Mouse (Mus musculus): Measurements from ENCODE around the gene Fmnl2. TPM values are rescaled to one million over a fixed set of nuclear protein-coding genes. Genes with fewer than 3 reads are reported as not detected.

Fmnl2 gene
- polyA plus RNA-seq, 2 experiments, result 12.6 to 27.2 TPM

- H3K4me2 ChIP-seq (replicated peaks; ENCODE audit: low read depth, low read length, severe bottlenecking), result 0 out of 2 replicates have a peak overlapping the region, but pooled peaks have one; percentile 13
- no peaks in the 10 kb centered on the region for H3K9me3 ChIP-seq (ENCODE audit: control insufficient read depth, low read length)
- no peaks in the 10 kb centered on the region for H3K27me3 ChIP-seq (ENCODE audit: control insufficient read depth, insufficient read depth, low read length)
- peak; percentile 84 for DNase-seq (ENCODE audit: low spot score)
- no peak overlapping the region for H3K9ac ChIP-seq (ENCODE audit: low read depth, low read length, severe bottlenecking)
- 33% methylated on average over 7 of the region's 7 CpGs for WGBS
- no peak overlapping the region for H3K4me3 ChIP-seq (replicated peaks; ENCODE audit: low read length)
- peaks cover 69% of the 10 kb centered on the region for H3K4me1 ChIP-seq (ENCODE audit: control insufficient read depth, insufficient read depth, low read length)
- ATAC-seq (ENCODE audit: low FRiP score, low read depth), result no peak; the same call in 1 of the 2 replicates
- peak overlapping the region; percentile 82 for H3K27ac ChIP-seq (replicated peaks; ENCODE audit: low read depth, low read length)
- TF ChIP-seq POLR2A (IDR thresholded peaks at IDR 0.05; ENCODE audit: borderline replicate concordance, extremely low read depth, insufficient read depth, insufficient read length), result no peak
- H3K36me3 ChIP-seq (ENCODE audit: control insufficient read depth, insufficient read depth, low read length), result no peaks in the 10 kb centered on the region
Observed at GRCm38 (mm10) chr2:52981126-52981525, 123.5 kb downstream of the Fmnl2 start.

- Histone ChIP-seq H3K4me3 (replicated peaks; ENCODE audit: low read length) (no peak overlapping the region), H3K36me3 (ENCODE audit: control insufficient read depth, insufficient read depth, low read length) (no peaks in the 10 kb centered on the region), H3K4me1 (ENCODE audit: control insufficient read depth, insufficient read depth, low read length) (peaks cover 67% of the 10 kb centered on the region), H3K9ac (ENCODE audit: low read depth, low read length, severe bottlenecking) (no peak overlapping the region), H3K4me2 (replicated peaks; ENCODE audit: low read depth, low read length, severe bottlenecking) (0 out of 2 replicates have a peak overlapping the region, but pooled peaks have one; percentile 13), H3K27ac (replicated peaks; ENCODE audit: low read depth, low read length) (peak overlapping the region; percentile 82), H3K27me3 (ENCODE audit: control insufficient read depth, insufficient read depth, low read length) (no peaks in the 10 kb centered on the region), H3K9me3 (ENCODE audit: control insufficient read depth, low read length) (no peaks in the 10 kb centered on the region)
- WGBS, result 59% methylated on average over 8 of the region's 8 CpGs
- TF ChIP-seq POLR2A (IDR thresholded peaks at IDR 0.05; ENCODE audit: borderline replicate concordance, extremely low read depth, insufficient read depth, insufficient read length), result no peak
- no peak for DNase-seq (ENCODE audit: low spot score)
- no peak for ATAC-seq (ENCODE audit: low FRiP score, low read depth)
Observed at GRCm38 (mm10) chr2:52981595-52981994, 123.9 kb downstream of the Fmnl2 start.

GRCm38 (mm10) chr2:52982502-52982901 lies 124.8 kb downstream of the Fmnl2 start:
- WGBS, result 86% methylated on average over 3 of the region's 3 CpGs
- Histone ChIP-seq H3K27ac (replicated peaks; ENCODE audit: low read depth, low read length) (no peak overlapping the region), H3K36me3 (ENCODE audit: control insufficient read depth, insufficient read depth, low read length) (no peaks in the 10 kb centered on the region), H3K9me3 (ENCODE audit: control insufficient read depth, low read length) (no peaks in the 10 kb centered on the region), H3K27me3 (ENCODE audit: control insufficient read depth, insufficient read depth, low read length) (no peaks in the 10 kb centered on the region), H3K4me2 (replicated peaks; ENCODE audit: low read depth, low read length, severe bottlenecking) (no peak overlapping the region), H3K4me1 (ENCODE audit: control insufficient read depth, insufficient read depth, low read length) (peaks cover 58% of the 10 kb centered on the region), H3K9ac (ENCODE audit: low read depth, low read length, severe bottlenecking) (no peak overlapping the region), H3K4me3 (replicated peaks; ENCODE audit: low read length) (no peak overlapping the region)
- ATAC-seq (ENCODE audit: low FRiP score, low read depth) (no peak), DNase-seq (ENCODE audit: low spot score) (no peak)
- no peak for TF ChIP-seq POLR2A (IDR thresholded peaks at IDR 0.05; ENCODE audit: borderline replicate concordance, extremely low read depth, insufficient read depth, insufficient read length)

GRCm38 (mm10) chr2:52984556-52984955 lies 126.9 kb downstream of the Fmnl2 start:
- 73% methylated on average over 1 of the region's 1 CpGs for WGBS
- Histone ChIP-seq H3K27ac (replicated peaks; ENCODE audit: low read depth, low read length) (no peak overlapping the region), H3K4me3 (replicated peaks; ENCODE audit: low read length) (no peak overlapping the region), H3K4me2 (replicated peaks; ENCODE audit: low read depth, low read length, severe bottlenecking) (no peak overlapping the region), H3K4me1 (ENCODE audit: control insufficient read depth, insufficient read depth, low read length) (peaks cover 40% of the 10 kb centered on the region), H3K9me3 (ENCODE audit: control insufficient read depth, low read length) (no peaks in the 10 kb centered on the region), H3K9ac (ENCODE audit: low read depth, low read length, severe bottlenecking) (no peak overlapping the region), H3K27me3 (ENCODE audit: control insufficient read depth, insufficient read depth, low read length) (no peaks in the 10 kb centered on the region), H3K36me3 (ENCODE audit: control insufficient read depth, insufficient read depth, low read length) (no peaks in the 10 kb centered on the region)
- ATAC-seq (ENCODE audit: low FRiP score, low read depth) (no peak), DNase-seq (ENCODE audit: low spot score) (no peak)
- no peak for TF ChIP-seq POLR2A (IDR thresholded peaks at IDR 0.05; ENCODE audit: borderline replicate concordance, extremely low read depth, insufficient read depth, insufficient read length)

GRCm38 (mm10) chr2:52985167-52985566 lies 127.5 kb downstream of the Fmnl2 start:
- Histone ChIP-seq H3K9ac (ENCODE audit: low read depth, low read length, severe bottlenecking) (no peak overlapping the region), H3K27me3 (ENCODE audit: control insufficient read depth, insufficient read depth, low read length) (no peaks in the 10 kb centered on the region), H3K36me3 (ENCODE audit: control insufficient read depth, insufficient read depth, low read length) (no peaks in the 10 kb centered on the region), H3K4me1 (ENCODE audit: control insufficient read depth, insufficient read depth, low read length) (peaks cover 34% of the 10 kb centered on the region), H3K9me3 (ENCODE audit: control insufficient read depth, low read length) (no peaks in the 10 kb centered on the region), H3K27ac (replicated peaks; ENCODE audit: low read depth, low read length) (peak overlapping the region; percentile 48; the same call in 1 of the 2 replicates), H3K4me2 (replicated peaks; ENCODE audit: low read depth, low read length, severe bottlenecking) (no peak overlapping the region), H3K4me3 (replicated peaks; ENCODE audit: low read length) (no peak overlapping the region)
- TF ChIP-seq POLR2A (IDR thresholded peaks at IDR 0.05; ENCODE audit: borderline replicate concordance, extremely low read depth, insufficient read depth, insufficient read length), result no peak
- 40% methylated on average over 4 of the region's 4 CpGs for WGBS
- ATAC-seq (ENCODE audit: low FRiP score, low read depth) (0 out of 2 replicates have a peak, but pooled peaks have one; percentile 50), DNase-seq (ENCODE audit: low spot score) (no peak)

- Histone ChIP-seq H3K4me2 (replicated peaks; ENCODE audit: low read depth, low read length, severe bottlenecking) (no peak overlapping the region), H3K9ac (ENCODE audit: low read depth, low read length, severe bottlenecking) (no peak overlapping the region), H3K4me1 (ENCODE audit: control insufficient read depth, insufficient read depth, low read length) (peaks cover 26% of the 10 kb centered on the region), H3K27me3 (ENCODE audit: control insufficient read depth, insufficient read depth, low read length) (no peaks in the 10 kb centered on the region), H3K27ac (replicated peaks; ENCODE audit: low read depth, low read length) (no peak overlapping the region), H3K4me3 (replicated peaks; ENCODE audit: low read length) (no peak overlapping the region), H3K9me3 (ENCODE audit: control insufficient read depth, low read length) (no peaks in the 10 kb centered on the region), H3K36me3 (ENCODE audit: control insufficient read depth, insufficient read depth, low read length) (no peaks in the 10 kb centered on the region)
- no peak for TF ChIP-seq POLR2A (IDR thresholded peaks at IDR 0.05; ENCODE audit: borderline replicate concordance, extremely low read depth, insufficient read depth, insufficient read length)
- DNase-seq (ENCODE audit: low spot score) (no peak), ATAC-seq (ENCODE audit: low FRiP score, low read depth) (no peak)
- 91% methylated on average over 3 of the region's 3 CpGs for WGBS
Observed at GRCm38 (mm10) chr2:52986354-52986753, 128.7 kb downstream of the Fmnl2 start.

Data from limb, embryonic 14.5 days (tissue).